Mouse (Mus musculus) C2C12 (cell line): ENCODE data around the gene Sgcg.

ENCODE experiments used
- CTCF ChIP-seq: IDR thresholded peaks from one replicate; pipeline ENCODE4 v1.5.1; 2011; ENCODE audit not compliant: control insufficient read depth, insufficient read depth, insufficient read length
- MYOD1 ChIP-seq: IDR thresholded peaks from one replicate; pipeline ENCODE4 v1.6.1; 2011; ENCODE audit warnings: low read depth; ENCODE audit not compliant: control insufficient read depth, insufficient read length
- MYOG ChIP-seq: IDR thresholded peaks from one replicate; pipeline ENCODE4 v1.6.1; 2011; ENCODE audit not compliant: control insufficient read depth, insufficient read length; ENCODE audit errors: extremely low read depth

DNA sequence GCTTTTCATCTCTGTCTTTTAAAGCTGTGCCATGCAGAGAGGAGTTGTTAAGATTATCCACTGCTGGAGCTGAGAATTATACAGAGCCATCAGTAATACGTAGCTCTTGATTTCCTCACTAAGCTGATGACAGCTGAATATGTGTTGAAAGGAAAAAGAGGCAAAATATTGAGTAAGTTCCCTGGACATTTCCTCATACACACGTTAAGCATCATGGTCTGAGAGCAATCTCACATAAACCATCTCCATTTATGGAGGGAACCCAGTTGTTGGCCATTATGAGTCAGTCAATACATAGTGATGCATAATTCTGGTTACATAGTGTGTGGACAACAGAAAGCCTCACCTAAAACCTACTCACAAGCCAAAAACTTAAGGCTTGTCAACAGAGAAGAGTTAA is 44.1 kb upstream of the Sgcg start:
- TF ChIP-seq CTCF (no peak), MYOG (no peak), MYOD1 (no peak)
